Mouse (Mus musculus): ENCODE results near the gene Kl.

DNA sequence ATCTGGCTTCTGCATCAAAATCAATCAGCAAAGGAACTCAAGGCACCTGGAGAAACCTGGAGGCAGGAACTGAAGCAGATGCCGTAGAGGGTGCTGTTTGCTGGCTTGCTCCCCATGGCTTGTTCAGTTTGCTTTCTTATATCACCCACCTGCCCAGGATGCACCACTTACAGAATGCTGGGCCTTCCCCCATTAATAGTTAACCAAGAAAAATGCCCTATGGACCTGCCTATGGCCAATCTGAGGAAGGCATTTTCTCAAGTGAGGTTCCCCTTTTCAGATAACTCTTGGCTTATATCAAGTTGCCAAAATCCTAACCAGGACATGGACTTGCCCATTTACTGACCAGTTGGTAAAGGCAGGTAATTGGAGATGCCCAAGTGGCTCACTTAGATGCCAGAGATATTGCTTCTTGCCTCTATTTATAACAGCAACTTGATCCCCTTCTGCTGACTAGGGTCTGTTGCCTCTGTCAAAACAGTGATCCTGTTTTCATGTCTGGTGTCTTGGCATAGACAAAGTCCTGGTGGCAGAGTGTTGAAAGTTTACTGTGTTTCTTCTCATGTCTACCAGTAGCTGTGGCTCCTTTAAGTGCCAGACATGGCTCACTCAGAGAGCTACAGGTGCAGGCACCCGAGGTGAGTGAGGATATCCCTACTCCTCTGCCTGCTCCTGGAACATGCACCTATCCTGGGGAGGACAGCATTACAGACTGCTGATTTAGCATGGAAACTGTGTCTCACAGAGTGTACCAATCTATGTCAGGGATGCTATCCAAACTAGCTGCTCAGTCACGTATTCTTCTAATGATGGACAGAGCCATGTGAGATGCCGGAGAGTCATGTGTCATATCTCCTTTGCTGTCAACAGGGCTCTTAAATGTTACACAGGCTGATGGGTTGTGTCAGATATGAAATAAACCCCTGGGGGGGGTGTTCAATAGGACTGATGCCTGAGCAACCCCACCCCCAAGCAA is 37.0 kb upstream of the Kl start:
- TF ChIP-seq CTCF (IDR thresholded peaks at IDR 0.05; ENCODE audit: borderline replicate concordance, control insufficient read depth, extremely low read depth, insufficient read depth, low read length, poor library complexity) (no peak), POLR2A (IDR thresholded peaks at IDR 0.05; ENCODE audit: control insufficient read depth, extremely low read depth, insufficient read depth, low read length, poor library complexity) (no peak)
